In genomic region chr7:99432248-99432647, GRCm38 (mm10) we compare ENCODE assay signal across 10 mouse cellular contexts. TPM values are rescaled to one million over a fixed set of nuclear protein-coding genes. Genes with fewer than 3 reads are reported as not detected.
DNase-seq lines count a peak whose midpoint lies in the region; ATAC-seq and TF ChIP-seq lines count a peak whose summit lies in the region.
"Had no signal": no experiment of that assay in that cellular context is flagged by ENCODE, and none has a peak within 500 bp of the region (broad histone marks: within the 10 kb centered on the region; RNA-seq: fewer than 3 reads in every experiment).

No protein-coding gene starts in this region.

- intact Hi-C loops in left cerebral cortex, postnatal 4 days (cut with DNase I) = no loop called here

- peak; percentile 83 for ATAC-seq in forebrain, postnatal 0 days
- ATAC-seq in neural tube, embryonic 12.5 days (ENCODE audit: low FRiP score, low read depth) = peak; percentile 46

- H3K36me3 ChIP-seq in forebrain, postnatal 0 days (ENCODE audit: insufficient read depth) = peaks cover 3% of the 10 kb centered on the region; the same call in 1 of the 2 replicates
- peaks cover 5% of the 10 kb centered on the region for H3K36me3 ChIP-seq in neural tube, embryonic 12.5 days

- H3K27me3 ChIP-seq in forebrain, postnatal 0 days (ENCODE audit: insufficient read depth, low read length) = no peaks in the 10 kb centered on the region
- no peaks in the 10 kb centered on the region for H3K27me3 ChIP-seq in neural tube, embryonic 12.5 days (replicated peaks)

- WGBS in forebrain, postnatal 0 days = 27% methylated on average over 14 of the region's 14 CpGs
- WGBS in neural tube, embryonic 12.5 days = 51% methylated on average over 14 of the region's 14 CpGs

- H3K9ac ChIP-seq in forebrain, postnatal 0 days = no peak overlapping the region
- H3K9ac ChIP-seq in neural tube, embryonic 12.5 days = 0 out of 2 replicates have a peak overlapping the region, but pooled peaks have one; percentile 1

- no peak overlapping the region for H3K4me2 ChIP-seq in forebrain, postnatal 0 days (ENCODE audit: low read depth)
- H3K4me2 ChIP-seq in neural tube, embryonic 12.5 days (replicated peaks) = no peak overlapping the region

- no peak overlapping the region for H3K4me3 ChIP-seq in forebrain, postnatal 0 days (ENCODE audit: low read depth, low read length)
- no peak overlapping the region for H3K4me3 ChIP-seq in neural tube, embryonic 12.5 days
- H3K4me3 ChIP-seq: heart, adult 2 months had no signal

- peak; percentile 56 for DNase-seq in left cerebral cortex, adult 11 months (ENCODE audit: low spot score)
- no peak for DNase-seq in left cerebral cortex, postnatal 4 days
- peak; percentile 78 for DNase-seq in forebrain, postnatal 0 days
- DNase-seq in layer of hippocampus, postnatal 36 days = peak; percentile 33 to 36
- DNase-seq in cerebellum, postnatal 25 days = no peak
- no peak for DNase-seq in spleen, adult 12 weeks (ENCODE audit: low spot score)
- DNase-seq in thymus, postnatal 10 days (ENCODE audit: low spot score in 2 of 2) = no peak

- peaks cover 10% of the 10 kb centered on the region; the same call in 1 of the 2 replicates for H3K4me1 ChIP-seq in forebrain, postnatal 0 days (ENCODE audit: insufficient read depth)
- peaks cover 36% of the 10 kb centered on the region for H3K4me1 ChIP-seq in neural tube, embryonic 12.5 days

- H3K9me3 ChIP-seq in forebrain, postnatal 0 days (ENCODE audit: low read length) = no peaks in the 10 kb centered on the region
- no peaks in the 10 kb centered on the region for H3K9me3 ChIP-seq in neural tube, embryonic 12.5 days

- no peak for TF ChIP-seq CTCF in forebrain, postnatal 0 days (IDR thresholded peaks at IDR 0.05; ENCODE audit: low read depth)

- H3K27ac ChIP-seq in forebrain, postnatal 0 days (ENCODE audit: low read depth, low read length) = peak overlapping the region; percentile 68
- H3K27ac ChIP-seq in neural tube, embryonic 12.5 days = no peak overlapping the region
- H3K27ac ChIP-seq: heart, adult 2 months had no signal

RNA-seq across cellular contexts. Expression of gene Klhl35, which starts 33.6 kb away (rescaled TPM):
- 1 to 10 TPM; 4.8 to 5.8 TPM for total RNA-seq in left cerebral cortex, postnatal 4 days (2021)
- total RNA-seq in forebrain, postnatal 0 days (2014; rRNA removed) = 3.8 and 4.5 TPM in 2 replicates
- polyA plus RNA-seq in forebrain, postnatal 0 days (2015; fragmentation: Nextera tagmentation; extraction: Ambion mirVana) = 3.1 and 3.4 TPM in 2 replicates
- total RNA-seq in layer of hippocampus, postnatal 36 days (2021) = 1 to 10 TPM; 1.9 to 3.9 TPM
- polyA plus RNA-seq in neural tube, embryonic 12.5 days (2016; fragmentation: Nextera tagmentation; extraction: Ambion mirVana) = 41.1 and 46.9 TPM in 2 replicates
- total RNA-seq: MEL had no signal

RNA-seq across cellular contexts. Expression of gene Gdpd5, which starts 51.0 kb away (rescaled TPM):
- 10 to 100 TPM; 54.4 to 63.0 TPM for total RNA-seq in left cerebral cortex, postnatal 4 days (2021)
- 36.2 and 41.2 TPM in 2 replicates for total RNA-seq in forebrain, postnatal 0 days (2014; rRNA removed)
- polyA plus RNA-seq in forebrain, postnatal 0 days (2015; fragmentation: Nextera tagmentation; extraction: Ambion mirVana) = 30.9 and 38.2 TPM in 2 replicates
- 10 to 100 TPM; 19.1 to 19.9 TPM for total RNA-seq in layer of hippocampus, postnatal 36 days (2021)
- 51.6 and 60.8 TPM in 2 replicates for polyA plus RNA-seq in neural tube, embryonic 12.5 days (2016; fragmentation: Nextera tagmentation; extraction: Ambion mirVana)

RNA-seq across cellular contexts. Expression of gene Rps3, which starts 51.3 kb away (rescaled TPM):
- 100 to 1,000 TPM; 379 to 396 TPM for total RNA-seq in left cerebral cortex, postnatal 4 days (2021)
- total RNA-seq in forebrain, postnatal 0 days (2014; rRNA removed) = 1,114 and 1,634 TPM in 2 replicates
- 543 and 688 TPM in 2 replicates for polyA plus RNA-seq in forebrain, postnatal 0 days (2015; fragmentation: Nextera tagmentation; extraction: Ambion mirVana)
- total RNA-seq in layer of hippocampus, postnatal 36 days (2021) = 100 to 1,000 TPM; 250 to 259 TPM
- 536 and 541 TPM in 2 replicates for polyA plus RNA-seq in neural tube, embryonic 12.5 days (2016; fragmentation: Nextera tagmentation; extraction: Ambion mirVana)

Comparison
In these comparisons a context has a peak if more than half of its experiments do, and no peak if none do; other contexts are left out.
1. DNase-seq: peak in left cerebral cortex, adult 11 months (single experiment), forebrain, postnatal 0 days (single experiment) and layer of hippocampus, postnatal 36 days (2 of 2); none in left cerebral cortex, postnatal 4 days (single experiment), cerebellum, postnatal 25 days (0 of 2), spleen, adult 12 weeks (single experiment) and thymus, postnatal 10 days (0 of 2).